Mouse (Mus musculus): Measurements from ENCODE around the gene Gata1. TPM values are rescaled to one million over a fixed set of nuclear protein-coding genes. Genes with fewer than 3 reads are reported as not detected.

Gene Gata1
- total and polyA plus RNA-seq, 2 experiments from 2014 or later = 0.20 TPM; not detected in 1

DNA sequence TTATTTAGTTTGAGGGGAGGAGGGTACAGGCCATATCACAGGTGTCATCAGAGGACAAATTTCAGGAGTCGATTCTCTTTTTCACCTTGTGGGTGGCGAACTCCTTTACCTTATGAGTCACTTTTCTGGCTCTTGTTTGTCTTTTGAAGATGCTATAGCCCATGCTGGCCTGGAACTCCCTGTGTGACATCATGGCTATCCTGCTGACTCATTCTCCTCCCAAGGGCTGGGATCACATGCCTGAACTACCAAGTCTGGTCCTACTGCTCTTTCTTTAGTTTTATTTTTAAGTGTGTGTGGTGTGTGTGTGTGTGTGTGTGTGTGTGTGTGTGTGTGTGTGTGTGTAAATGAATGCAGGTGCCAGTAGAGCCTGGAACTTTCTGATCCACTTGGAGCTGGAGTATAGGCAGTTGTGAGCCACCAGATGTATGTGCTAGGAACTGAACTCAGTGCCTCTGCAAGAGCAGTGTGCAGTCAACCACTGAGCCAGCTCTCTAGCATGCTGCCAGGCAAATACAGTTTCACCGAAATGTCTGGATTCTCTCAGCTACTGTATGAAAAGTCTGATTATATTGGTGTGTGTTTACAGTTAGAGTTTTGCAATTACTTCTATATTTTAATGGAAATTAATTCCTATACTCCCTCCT lies 22.8 kb upstream of the Gata1 start:
- no peak overlapping the region for H3K4me2 ChIP-seq (ENCODE audit: low read depth, low read length)
- no peak overlapping the region for H3K9ac ChIP-seq (replicated peaks; ENCODE audit: low read depth, low read length)
- no peak overlapping the region for H3K27ac ChIP-seq (ENCODE audit: low read depth)
- ATAC-seq (ENCODE audit: insufficient read depth, low read depth) (no peak), DNase-seq (ENCODE audit: low spot score) (no peak)
- WGBS = 66% methylated on average over 3 of the region's 3 CpGs
- H3K4me3 ChIP-seq (ENCODE audit: low read depth, low read length) = no peak overlapping the region
- no peaks in the 10 kb centered on the region for H3K4me1 ChIP-seq (ENCODE audit: control insufficient read depth, insufficient read depth)
- H3K36me3 ChIP-seq (replicated peaks; ENCODE audit: control insufficient read depth, insufficient read depth, low read length) = no peaks in the 10 kb centered on the region
- H3K9me3 ChIP-seq (replicated peaks; ENCODE audit: control insufficient read depth, low read length) = no peaks in the 10 kb centered on the region
- no peaks in the 10 kb centered on the region for H3K27me3 ChIP-seq (ENCODE audit: control insufficient read depth, insufficient read depth, low read length)
- TF ChIP-seq EP300 (IDR thresholded peaks at IDR 0.05; ENCODE audit: low read depth) = no peak
- no peak for TF ChIP-seq CTCF (IDR thresholded peaks at IDR 0.05; ENCODE audit: low read depth)

DNA sequence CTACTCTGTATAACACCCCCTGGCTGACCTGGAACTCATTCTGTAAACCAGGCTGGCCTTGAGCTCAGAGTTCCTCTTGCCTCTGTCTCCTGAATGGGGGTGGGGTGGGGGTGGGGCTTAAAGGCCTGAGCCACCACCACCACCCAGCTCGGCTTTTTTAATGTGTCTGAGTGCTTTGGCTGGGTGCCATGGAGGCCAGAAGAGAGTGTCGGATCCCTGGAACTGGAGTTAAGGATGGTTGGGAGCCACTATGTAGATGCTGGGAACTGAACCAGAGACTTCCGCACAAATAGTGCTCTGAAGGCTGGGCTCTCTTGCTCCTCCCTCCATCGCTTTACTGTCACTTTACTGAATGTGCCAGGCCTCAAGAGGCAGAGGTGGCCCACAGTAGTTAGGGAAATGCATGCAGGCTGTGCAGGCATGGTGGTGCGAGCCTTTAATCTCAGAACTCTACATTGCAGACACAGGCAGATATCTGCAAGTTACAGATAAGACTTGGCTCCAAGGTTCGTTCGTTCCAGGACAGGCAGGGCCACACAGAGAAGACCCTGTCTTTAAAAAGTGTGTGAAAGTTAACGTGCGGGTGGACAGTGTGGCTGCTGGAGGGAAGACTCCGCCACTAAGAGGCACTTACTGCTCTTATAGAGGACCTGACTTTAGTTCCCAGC lies 15.3 kb upstream of the Gata1 start:
- Histone ChIP-seq H3K36me3 (replicated peaks; ENCODE audit: control insufficient read depth, insufficient read depth, low read length) (no peaks in the 10 kb centered on the region), H3K27me3 (ENCODE audit: control insufficient read depth, insufficient read depth, low read length) (no peaks in the 10 kb centered on the region), H3K9ac (replicated peaks; ENCODE audit: low read depth, low read length) (no peak overlapping the region), H3K27ac (ENCODE audit: low read depth) (no peak overlapping the region), H3K9me3 (replicated peaks; ENCODE audit: control insufficient read depth, low read length) (no peaks in the 10 kb centered on the region), H3K4me2 (ENCODE audit: low read depth, low read length) (no peak overlapping the region), H3K4me3 (ENCODE audit: low read depth, low read length) (no peak overlapping the region), H3K4me1 (ENCODE audit: control insufficient read depth, insufficient read depth) (no peaks in the 10 kb centered on the region)
- DNase-seq (ENCODE audit: low spot score) (no peak), ATAC-seq (ENCODE audit: insufficient read depth, low read depth) (no peak)
- TF ChIP-seq CTCF (IDR thresholded peaks at IDR 0.05; ENCODE audit: low read depth) (no peak), EP300 (IDR thresholded peaks at IDR 0.05; ENCODE audit: low read depth) (no peak)
- WGBS = 50% methylated on average over 10 of the region's 10 CpGs

DNA sequence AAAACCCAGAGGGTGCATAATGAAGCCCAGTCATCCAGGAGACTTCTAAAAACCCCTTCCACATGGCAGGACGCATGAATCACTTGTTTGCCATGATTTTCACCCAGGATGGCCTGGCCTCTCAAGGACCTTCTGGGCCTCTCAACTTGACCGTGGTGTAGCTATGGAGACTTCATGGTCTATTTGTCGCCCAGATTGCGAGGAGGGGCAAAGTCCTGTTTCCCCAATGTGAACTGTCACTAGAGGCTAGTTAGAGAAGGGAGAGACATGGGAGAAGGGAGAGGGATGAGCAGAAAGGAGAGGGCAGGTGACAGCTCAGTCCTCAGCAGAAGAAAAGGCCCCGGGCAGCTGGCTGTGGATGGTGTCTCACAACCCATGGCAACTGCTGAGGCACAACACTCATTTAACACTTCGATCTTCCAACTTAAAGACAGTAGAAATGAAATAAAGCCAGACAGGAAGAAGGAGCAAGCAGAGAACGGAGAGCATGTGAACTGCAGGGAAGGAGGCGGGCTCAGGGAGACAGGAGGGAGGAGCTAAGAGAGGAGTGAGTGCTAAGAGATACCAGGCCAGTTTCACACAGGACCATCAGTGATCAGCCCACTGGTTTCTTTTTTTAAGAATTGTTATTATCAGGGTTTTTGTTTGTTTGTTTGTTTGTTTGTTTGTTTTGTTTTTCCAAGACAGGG lies 14.7 kb upstream of the Gata1 start:
- 59% methylated on average over 8 of the region's 8 CpGs for WGBS
- Histone ChIP-seq H3K27me3 (ENCODE audit: control insufficient read depth, insufficient read depth, low read length) (no peaks in the 10 kb centered on the region), H3K4me3 (ENCODE audit: low read depth, low read length) (no peak overlapping the region), H3K9ac (replicated peaks; ENCODE audit: low read depth, low read length) (no peak overlapping the region), H3K36me3 (replicated peaks; ENCODE audit: control insufficient read depth, insufficient read depth, low read length) (no peaks in the 10 kb centered on the region), H3K4me2 (ENCODE audit: low read depth, low read length) (no peak overlapping the region), H3K27ac (ENCODE audit: low read depth) (no peak overlapping the region), H3K9me3 (replicated peaks; ENCODE audit: control insufficient read depth, low read length) (no peaks in the 10 kb centered on the region), H3K4me1 (ENCODE audit: control insufficient read depth, insufficient read depth) (no peaks in the 10 kb centered on the region)
- TF ChIP-seq EP300 (IDR thresholded peaks at IDR 0.05; ENCODE audit: low read depth) (no peak), CTCF (IDR thresholded peaks at IDR 0.05; ENCODE audit: low read depth) (no peak)
- ATAC-seq (ENCODE audit: insufficient read depth, low read depth) (no peak), DNase-seq (ENCODE audit: low spot score) (no peak)

GRCm38 (mm10) chrX:7981368-7981767 lies 3.5 kb upstream of the Gata1 start:
- Histone ChIP-seq H3K27ac (ENCODE audit: low read depth) (no peak overlapping the region), H3K4me1 (ENCODE audit: control insufficient read depth, insufficient read depth) (no peaks in the 10 kb centered on the region), H3K27me3 (ENCODE audit: control insufficient read depth, insufficient read depth, low read length) (no peaks in the 10 kb centered on the region), H3K9me3 (replicated peaks; ENCODE audit: control insufficient read depth, low read length) (no peaks in the 10 kb centered on the region), H3K4me3 (ENCODE audit: low read depth, low read length) (no peak overlapping the region), H3K9ac (replicated peaks; ENCODE audit: low read depth, low read length) (no peak overlapping the region), H3K4me2 (ENCODE audit: low read depth, low read length) (no peak overlapping the region), H3K36me3 (replicated peaks; ENCODE audit: control insufficient read depth, insufficient read depth, low read length) (no peaks in the 10 kb centered on the region)
- DNase-seq (ENCODE audit: low spot score) = no peak
- whole genome bisulfite sequencing = 76% methylated on average over 7 of the region's 7 CpGs
- no peak for ATAC-seq (ENCODE audit: insufficient read depth, low read depth)
- TF ChIP-seq CTCF (IDR thresholded peaks at IDR 0.05; ENCODE audit: low read depth) (no peak), EP300 (IDR thresholded peaks at IDR 0.05; ENCODE audit: low read depth) (no peak)

GRCm38 (mm10) chrX:7971292-7971691 lies 6.6 kb downstream of the Gata1 start:
- TF ChIP-seq CTCF (IDR thresholded peaks at IDR 0.05; ENCODE audit: low read depth) (no peak), EP300 (IDR thresholded peaks at IDR 0.05; ENCODE audit: low read depth) (no peak)
- Histone ChIP-seq H3K9me3 (replicated peaks; ENCODE audit: control insufficient read depth, low read length) (no peaks in the 10 kb centered on the region), H3K36me3 (replicated peaks; ENCODE audit: control insufficient read depth, insufficient read depth, low read length) (no peaks in the 10 kb centered on the region), H3K4me1 (ENCODE audit: control insufficient read depth, insufficient read depth) (no peaks in the 10 kb centered on the region), H3K27me3 (ENCODE audit: control insufficient read depth, insufficient read depth, low read length) (no peaks in the 10 kb centered on the region), H3K9ac (replicated peaks; ENCODE audit: low read depth, low read length) (no peak overlapping the region), H3K4me2 (ENCODE audit: low read depth, low read length) (no peak overlapping the region), H3K27ac (ENCODE audit: low read depth) (no peak overlapping the region), H3K4me3 (ENCODE audit: low read depth, low read length) (no peak overlapping the region)
- 42% methylated on average over 4 of the region's 4 CpGs for WGBS
- ATAC-seq (ENCODE audit: insufficient read depth, low read depth) (no peak), DNase-seq (ENCODE audit: low spot score) (no peak)

All from heart, postnatal 0 days (tissue).